Mouse (Mus musculus): Measurements from ENCODE around the gene Gm21964. TPM values are rescaled to one million over a fixed set of nuclear protein-coding genes. Genes with fewer than 3 reads are reported as not detected.

Gene Gm21964
- total RNA-seq (2014; rRNA removed) = not detected in 2 replicates
- not detected in 2 replicates for polyA plus RNA-seq (2015; fragmentation: Nextera tagmentation; extraction: Ambion mirVana)

GRCm38 (mm10) chr8:110100907-110101306 is at the start of gene Gm21964:
Gene Gm21964, plus strand, starts transcription at chr8:110101207.
- Histone ChIP-seq H3K27ac (ENCODE audit: low read depth, low read length) (no peak within 1 kb of the TSS), H3K27me3 (ENCODE audit: insufficient read depth, low read length) (no peaks in the 10 kb centered on the region), H3K9ac (no peak within 1 kb of the TSS), H3K4me3 (ENCODE audit: low read depth, low read length) (no peak within 1 kb of the TSS), H3K4me1 (ENCODE audit: insufficient read depth) (no peaks in the 10 kb centered on the region), H3K36me3 (ENCODE audit: insufficient read depth) (no peaks in the 10 kb centered on the region), H3K9me3 (ENCODE audit: low read length) (no peaks in the 10 kb centered on the region), H3K4me2 (ENCODE audit: low read depth) (no peak within 1 kb of the TSS)
- DNase-seq (no peak), ATAC-seq (no peak)
- TF ChIP-seq CTCF (IDR thresholded peaks at IDR 0.05; ENCODE audit: low read depth) = no peak
- WGBS = 88% methylated on average over 12 of the region's 12 CpGs

- no peaks in the 10 kb centered on the region for H3K9me3 ChIP-seq (ENCODE audit: low read length)
- DNase-seq = no peak
- no peak overlapping the region for H3K9ac ChIP-seq
- no peaks in the 10 kb centered on the region for H3K36me3 ChIP-seq (ENCODE audit: insufficient read depth)
- H3K27ac ChIP-seq (ENCODE audit: low read depth, low read length) = no peak overlapping the region
- H3K4me2 ChIP-seq (ENCODE audit: low read depth) = no peak overlapping the region
- TF ChIP-seq CTCF (IDR thresholded peaks at IDR 0.05; ENCODE audit: low read depth) = no peak
- H3K4me3 ChIP-seq (ENCODE audit: low read depth, low read length) = no peak overlapping the region
- no peak for ATAC-seq
- no peaks in the 10 kb centered on the region for H3K4me1 ChIP-seq (ENCODE audit: insufficient read depth)
- H3K27me3 ChIP-seq (ENCODE audit: insufficient read depth, low read length) = no peaks in the 10 kb centered on the region
- 76% methylated on average over 6 of the region's 6 CpGs for WGBS
Observed at GRCm38 (mm10) chr8:110051208-110051607, 49.8 kb upstream of the Gm21964 start.

- H3K4me1 ChIP-seq (ENCODE audit: insufficient read depth) = no peaks in the 10 kb centered on the region
- no peak overlapping the region for H3K27ac ChIP-seq (ENCODE audit: low read depth, low read length)
- no peak overlapping the region for H3K4me3 ChIP-seq (ENCODE audit: low read depth, low read length)
- DNase-seq (no peak), ATAC-seq (no peak)
- H3K27me3 ChIP-seq (ENCODE audit: insufficient read depth, low read length) = no peaks in the 10 kb centered on the region
- 69% methylated on average over 8 of the region's 8 CpGs for WGBS
- no peaks in the 10 kb centered on the region for H3K36me3 ChIP-seq (ENCODE audit: insufficient read depth)
- H3K4me2 ChIP-seq (ENCODE audit: low read depth) = no peak overlapping the region
- no peak overlapping the region for H3K9ac ChIP-seq
- 0 out of 2 replicates have a peak, but pooled peaks cover 4% of the 10 kb centered on the region for H3K9me3 ChIP-seq (ENCODE audit: low read length)
- no peak for TF ChIP-seq CTCF (IDR thresholded peaks at IDR 0.05; ENCODE audit: low read depth)
Observed at GRCm38 (mm10) chr8:110058207-110058606, 42.8 kb upstream of the Gm21964 start.

DNA sequence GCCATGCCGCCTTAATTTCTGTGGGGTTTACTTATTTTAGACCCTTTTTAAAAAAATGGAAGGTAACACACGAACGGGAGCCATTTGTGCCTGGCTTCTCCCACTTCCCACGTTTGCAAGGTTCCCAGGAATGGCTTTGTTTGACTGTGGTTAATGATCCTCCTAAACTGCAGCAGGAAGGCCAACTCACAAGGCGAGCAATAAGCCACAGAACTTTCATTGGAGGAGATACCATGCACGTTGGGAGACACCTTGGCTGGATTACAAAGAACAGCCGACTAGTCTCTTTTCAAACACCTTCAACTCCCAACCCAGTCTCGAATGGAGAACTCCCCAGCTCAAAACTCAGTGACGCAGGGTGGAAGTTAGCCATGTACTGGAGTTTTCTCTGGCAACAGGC is 36.8 kb upstream of the Gm21964 start:
- Histone ChIP-seq H3K36me3 (ENCODE audit: insufficient read depth) (no peaks in the 10 kb centered on the region), H3K9ac (no peak overlapping the region), H3K4me3 (ENCODE audit: low read depth, low read length) (no peak overlapping the region), H3K27ac (ENCODE audit: low read depth, low read length) (no peak overlapping the region), H3K27me3 (ENCODE audit: insufficient read depth, low read length) (no peaks in the 10 kb centered on the region), H3K4me1 (ENCODE audit: insufficient read depth) (no peaks in the 10 kb centered on the region), H3K9me3 (ENCODE audit: low read length) (0 out of 2 replicates have a peak, but pooled peaks cover 4% of the 10 kb centered on the region), H3K4me2 (ENCODE audit: low read depth) (no peak overlapping the region)
- no peak for TF ChIP-seq CTCF (IDR thresholded peaks at IDR 0.05; ENCODE audit: low read depth)
- ATAC-seq (no peak), DNase-seq (no peak)
- 80% methylated on average over 9 of the region's 9 CpGs for WGBS

DNA sequence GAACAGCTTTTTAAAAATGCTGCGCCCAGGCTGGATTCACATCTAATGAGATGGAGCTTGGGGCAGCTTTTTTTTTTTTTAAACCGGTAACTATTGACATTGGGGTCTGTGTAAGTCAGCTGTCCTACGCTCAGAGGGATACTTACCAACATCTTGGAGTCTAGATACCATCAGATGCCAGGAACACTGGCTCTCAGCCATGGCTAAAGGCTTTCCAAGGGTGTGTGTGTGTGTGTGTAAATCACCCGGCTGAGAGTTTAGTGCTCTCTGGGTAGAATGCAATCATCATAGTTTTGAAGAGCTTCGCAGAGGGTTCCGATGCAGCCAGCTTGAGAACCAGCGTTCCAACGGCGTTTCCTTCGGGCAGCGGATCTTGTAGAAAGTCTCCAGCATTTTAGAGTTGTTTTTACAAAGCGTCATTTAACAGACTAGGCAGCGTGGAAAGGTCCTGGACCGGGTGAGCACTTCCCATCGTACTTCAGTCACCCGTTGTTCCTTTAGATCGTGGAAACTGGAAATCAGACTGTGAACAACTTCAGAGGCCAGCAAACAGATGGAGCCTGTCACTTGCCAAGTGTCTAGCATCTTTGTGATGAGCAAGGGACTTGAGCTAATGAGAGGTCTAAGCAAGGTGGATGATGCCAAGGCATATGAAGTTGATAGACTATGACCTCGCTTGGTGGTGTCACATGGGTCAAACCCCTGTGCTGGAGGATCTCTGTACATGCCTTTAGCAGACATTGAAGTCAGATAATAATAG is 36.2 kb upstream of the Gm21964 start:
- H3K9ac ChIP-seq = no peak overlapping the region
- TF ChIP-seq CTCF (IDR thresholded peaks at IDR 0.05; ENCODE audit: low read depth) = no peak
- no peak overlapping the region for H3K27ac ChIP-seq (ENCODE audit: low read depth, low read length)
- 85% methylated on average over 18 of the region's 18 CpGs for WGBS
- no peaks in the 10 kb centered on the region for H3K36me3 ChIP-seq (ENCODE audit: insufficient read depth)
- 0 out of 2 replicates have a peak, but pooled peaks cover 4% of the 10 kb centered on the region for H3K9me3 ChIP-seq (ENCODE audit: low read length)
- no peak for ATAC-seq
- DNase-seq = peak; percentile 11
- H3K4me2 ChIP-seq (ENCODE audit: low read depth) = no peak overlapping the region
- no peak overlapping the region for H3K4me3 ChIP-seq (ENCODE audit: low read depth, low read length)
- no peaks in the 10 kb centered on the region for H3K27me3 ChIP-seq (ENCODE audit: insufficient read depth, low read length)
- no peaks in the 10 kb centered on the region for H3K4me1 ChIP-seq (ENCODE audit: insufficient read depth)

DNA sequence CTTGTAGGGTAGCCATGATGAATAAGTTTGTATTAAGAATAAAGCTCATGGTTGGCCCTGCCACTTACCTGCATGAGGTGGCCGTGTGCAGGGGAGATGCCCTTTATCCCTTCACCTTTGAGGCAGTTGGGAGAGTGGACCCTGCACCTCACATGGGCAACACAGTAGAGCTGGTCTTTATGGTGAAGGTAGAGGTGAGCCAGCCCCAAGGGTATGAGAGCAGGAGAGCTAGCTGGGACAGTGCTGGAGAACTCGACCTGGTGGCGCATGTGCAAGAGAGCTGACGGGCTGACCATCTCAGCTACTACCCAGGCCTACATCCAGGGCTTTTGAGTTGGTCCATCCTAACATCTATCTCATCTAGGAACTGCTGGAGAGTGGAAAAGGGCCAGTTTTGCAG is 35.3 kb upstream of the Gm21964 start:
- Histone ChIP-seq H3K4me1 (ENCODE audit: insufficient read depth) (no peaks in the 10 kb centered on the region), H3K27ac (ENCODE audit: low read depth, low read length) (no peak overlapping the region), H3K9me3 (ENCODE audit: low read length) (0 out of 2 replicates have a peak, but pooled peaks cover 4% of the 10 kb centered on the region), H3K4me2 (ENCODE audit: low read depth) (no peak overlapping the region), H3K27me3 (ENCODE audit: insufficient read depth, low read length) (no peaks in the 10 kb centered on the region), H3K9ac (no peak overlapping the region), H3K36me3 (ENCODE audit: insufficient read depth) (no peaks in the 10 kb centered on the region), H3K4me3 (ENCODE audit: low read depth, low read length) (no peak overlapping the region)
- 88% methylated on average over 4 of the region's 4 CpGs for WGBS
- TF ChIP-seq CTCF (IDR thresholded peaks at IDR 0.05; ENCODE audit: low read depth) = no peak
- DNase-seq (no peak), ATAC-seq (no peak)

GRCm38 (mm10) chr8:110069706-110070105 is 31.3 kb upstream of the Gm21964 start:
- DNase-seq (no peak), ATAC-seq (no peak)
- Histone ChIP-seq H3K36me3 (ENCODE audit: insufficient read depth) (no peaks in the 10 kb centered on the region), H3K27ac (ENCODE audit: low read depth, low read length) (no peak overlapping the region), H3K4me1 (ENCODE audit: insufficient read depth) (no peaks in the 10 kb centered on the region), H3K4me2 (ENCODE audit: low read depth) (no peak overlapping the region), H3K4me3 (ENCODE audit: low read depth, low read length) (no peak overlapping the region), H3K9ac (no peak overlapping the region), H3K9me3 (ENCODE audit: low read length) (no peaks in the 10 kb centered on the region), H3K27me3 (ENCODE audit: insufficient read depth, low read length) (no peaks in the 10 kb centered on the region; the same call in 1 of the 2 replicates)
- 85% methylated on average over 4 of the region's 4 CpGs for WGBS
- TF ChIP-seq CTCF (IDR thresholded peaks at IDR 0.05; ENCODE audit: low read depth) = no peak

Data from forebrain, postnatal 0 days (tissue).